Mouse (Mus musculus) common myeloid progenitor, adult 5-6 weeks (primary cell): ENCODE data around the gene Cd209b. TPM values are rescaled to one million over a fixed set of nuclear protein-coding genes. Genes with fewer than 3 reads are reported as not detected.

Experiments
- ATAC-seq: replicated peaks from 2 replicates; pipeline ENCODE4 v1.8.0; 2016; ENCODE audit warnings: low read depth, mild to moderate bottlenecking, moderate TSS enrichment, inconsistent platforms; ENCODE audit not compliant: poor library complexity, severe bottlenecking
- total RNA-seq: library from RNA; stranded (forward); fragments of 200-1000, 187-1606 nt; gene quantifications from 2 replicates; pipeline ENCODE4 v1.2.3, GENCODE M21; 2017

Cd209b gene
- not detected in 2 replicates for total RNA-seq

GRCm38 (mm10) chr8:3926744-3927143, at the start of gene Cd209b:
Gene Cd209b, minus strand, starts transcription at chr8:3926844.
- no peak for ATAC-seq

- peak; percentile 100 for ATAC-seq
These were observed 29.4 kb upstream of the Cd209b start for GRCm38 (mm10) chr8:3956037-3956436.

- no peak for ATAC-seq
These were observed 28.0 kb upstream of the Cd209b start, which contains the start of gene Cd209c for GRCm38 (mm10) chr8:3954646-3955045. Gene Cd209c, minus strand, starts transcription at chr8:3954746.

- ATAC-seq = no peak
These were observed 13.4 kb upstream of the Cd209b start for GRCm38 (mm10) chr8:3940023-3940422.

GRCm38 (mm10) chr8:3878455-3878854, 48.2 kb downstream of the Cd209b start, which contains the start of gene Cd209d:
Gene Cd209d, minus strand, starts transcription at chr8:3878555.
- no peak for ATAC-seq

- no peak for ATAC-seq
These were observed 50.5 kb downstream of the Cd209b start for GRCm38 (mm10) chr8:3876121-3876520.

Other genes starting within 250 kb of the Cd209b start
- not detected in 2 replicates for gene Fcer2a, start 232.7 kb downstream of the Cd209b start, total RNA-seq
- gene Clec4g, start 206.2 kb downstream of the Cd209b start, total RNA-seq = not detected in 2 replicates
- gene Cd209a, start 177.9 kb downstream of the Cd209b start, total RNA-seq = 0.27 and 1.2 TPM in 2 replicates
- gene Cd209e, start 72.5 kb downstream of the Cd209b start, total RNA-seq = not detected in 2 replicates
- gene Cd209d, start 48.3 kb downstream of the Cd209b start, total RNA-seq = not detected in 2 replicates
- 1.1 TPM in 1 of 2 replicates, not detected in the other for gene Cd209c, start 27.9 kb upstream of the Cd209b start, total RNA-seq
- gene Cd209f, start 179.0 kb upstream of the Cd209b start, total RNA-seq = not detected in 2 replicates
- gene Cd209g, start 207.3 kb upstream of the Cd209b start, total RNA-seq = not detected in 2 replicates
- 11.1 and 12.1 TPM in 2 replicates for gene Evi5l, start 239.7 kb upstream of the Cd209b start, total RNA-seq